Mouse (Mus musculus): ENCODE results near the gene Plekho1. TPM values are rescaled to one million over a fixed set of nuclear protein-coding genes. Genes with fewer than 3 reads are reported as not detected.

Gene Plekho1
- polyA plus RNA-seq, 1 experiment from 2014 or later, result 91.8 TPM

DNA sequence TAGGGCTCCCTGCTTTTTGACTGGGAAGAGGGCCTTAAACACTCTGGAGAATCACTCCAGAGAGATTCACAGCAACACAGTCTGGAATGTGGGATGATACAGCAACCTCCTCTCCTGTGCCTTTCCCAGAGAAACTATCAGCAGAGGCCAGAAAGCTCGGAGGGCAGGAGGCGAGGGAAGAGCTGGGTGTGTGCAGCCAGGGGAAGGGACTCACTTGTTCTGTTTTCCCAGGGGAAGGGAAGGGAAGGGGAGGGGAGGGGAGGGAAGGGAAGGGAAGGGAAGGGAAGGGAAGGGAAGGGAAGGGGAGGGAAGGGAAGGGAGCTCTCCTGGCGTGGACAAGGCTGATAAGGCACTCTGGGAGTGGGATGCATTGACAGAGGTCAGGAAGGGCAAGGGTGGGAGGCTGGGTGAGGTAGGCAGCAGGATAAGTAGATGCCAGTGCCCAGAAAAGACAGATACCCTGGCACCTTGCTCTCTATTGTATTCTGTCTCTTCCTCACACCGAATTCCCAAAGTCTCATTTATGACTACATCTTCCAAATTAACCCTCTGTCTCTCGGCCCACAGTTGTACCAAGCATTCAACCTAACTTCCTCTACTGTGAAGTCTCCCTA is 2.7 kb downstream of the Plekho1 start:
- Histone ChIP-seq H3K27ac (peak overlapping the region; percentile 99; the same call in 1 of the 2 replicates), H3K4me2 (peak overlapping the region; percentile 86), H3K27me3 (no peaks in the 10 kb centered on the region), H3K4me1 (replicated peaks) (peaks cover 45% of the 10 kb centered on the region), H3K36me3 (peaks cover 52% of the 10 kb centered on the region), H3K4me3 (replicated peaks) (peak overlapping the region; percentile 85), H3K9ac (replicated peaks) (peak overlapping the region; percentile 99; the same call in 1 of the 2 replicates), H3K9me3 (no peaks in the 10 kb centered on the region)
- 67% methylated on average over 5 of the region's 5 CpGs for WGBS
- no peak for ATAC-seq (ENCODE audit: insufficient number of reproducible peaks, insufficient read depth, low FRiP score, low TSS enrichment, low read depth)

DNA sequence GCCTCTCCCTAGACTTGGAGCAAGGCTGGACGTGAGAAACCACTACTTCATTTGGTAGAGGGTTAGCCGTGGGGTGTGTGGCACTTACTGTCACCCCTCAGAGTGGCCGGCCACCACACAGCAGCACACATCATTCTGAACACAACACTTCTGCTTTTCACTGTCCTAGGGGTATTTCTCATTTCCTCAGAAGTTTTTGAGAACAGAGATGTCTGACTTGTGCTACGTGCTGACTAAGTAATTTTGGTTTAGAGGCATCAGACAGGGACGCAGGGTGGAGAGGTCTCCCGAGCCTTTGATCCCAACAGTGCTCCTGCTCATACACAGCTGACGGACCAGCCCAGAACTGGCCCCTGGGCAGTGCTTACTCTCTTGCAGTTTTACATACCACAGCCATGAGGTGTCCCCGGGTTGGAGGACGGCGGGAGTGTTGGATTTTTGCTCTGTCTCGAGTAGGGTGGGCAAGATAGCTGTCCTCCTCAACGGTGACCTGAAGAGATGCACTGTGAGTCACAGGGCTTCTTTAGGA is 5.3 kb downstream of the Plekho1 start:
- Histone ChIP-seq H3K27ac (no peak overlapping the region), H3K9ac (replicated peaks) (no peak overlapping the region), H3K4me3 (replicated peaks) (no peak overlapping the region), H3K4me1 (replicated peaks) (peaks cover 46% of the 10 kb centered on the region), H3K36me3 (peaks cover 61% of the 10 kb centered on the region), H3K27me3 (no peaks in the 10 kb centered on the region), H3K9me3 (no peaks in the 10 kb centered on the region), H3K4me2 (no peak overlapping the region)
- ATAC-seq (ENCODE audit: insufficient number of reproducible peaks, insufficient read depth, low FRiP score, low TSS enrichment, low read depth), result no peak
- WGBS, result 85% methylated on average over 12 of the region's 12 CpGs

DNA sequence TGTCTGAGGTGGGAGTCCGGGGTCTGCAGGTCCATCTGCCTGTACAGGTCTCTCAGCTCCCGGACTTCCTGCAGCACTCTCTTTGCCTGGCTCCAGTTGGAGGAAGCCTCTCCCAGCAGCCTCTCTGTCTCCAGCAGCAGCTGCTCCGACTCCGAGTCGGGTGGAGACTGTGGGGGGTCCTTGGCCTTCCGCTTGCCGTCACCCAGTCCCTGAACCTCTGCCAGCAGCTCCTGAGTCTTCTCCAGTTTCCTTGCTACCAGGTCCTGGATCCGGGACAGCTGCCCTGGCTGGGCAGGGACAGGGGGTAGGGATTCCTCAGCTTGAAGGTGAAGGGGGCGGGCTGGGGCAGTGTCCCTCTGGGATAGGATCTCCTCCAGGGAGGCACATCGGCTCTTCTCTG is 6.8 kb downstream of the Plekho1 start:
- H3K9me3 ChIP-seq, result 0 out of 2 replicates have a peak, but pooled peaks cover 3% of the 10 kb centered on the region
- peaks cover 61% of the 10 kb centered on the region for H3K36me3 ChIP-seq
- H3K9ac ChIP-seq (replicated peaks), result no peak overlapping the region
- H3K27ac ChIP-seq, result peak overlapping the region; percentile 50; the same call in 1 of the 2 replicates
- H3K27me3 ChIP-seq, result no peaks in the 10 kb centered on the region
- no peak overlapping the region for H3K4me3 ChIP-seq (replicated peaks)
- no peak for ATAC-seq (ENCODE audit: insufficient number of reproducible peaks, insufficient read depth, low FRiP score, low TSS enrichment, low read depth)
- peaks cover 49% of the 10 kb centered on the region for H3K4me1 ChIP-seq (replicated peaks)
- 65% methylated on average over 10 of the region's 10 CpGs for WGBS
- H3K4me2 ChIP-seq, result no peak overlapping the region

DNA sequence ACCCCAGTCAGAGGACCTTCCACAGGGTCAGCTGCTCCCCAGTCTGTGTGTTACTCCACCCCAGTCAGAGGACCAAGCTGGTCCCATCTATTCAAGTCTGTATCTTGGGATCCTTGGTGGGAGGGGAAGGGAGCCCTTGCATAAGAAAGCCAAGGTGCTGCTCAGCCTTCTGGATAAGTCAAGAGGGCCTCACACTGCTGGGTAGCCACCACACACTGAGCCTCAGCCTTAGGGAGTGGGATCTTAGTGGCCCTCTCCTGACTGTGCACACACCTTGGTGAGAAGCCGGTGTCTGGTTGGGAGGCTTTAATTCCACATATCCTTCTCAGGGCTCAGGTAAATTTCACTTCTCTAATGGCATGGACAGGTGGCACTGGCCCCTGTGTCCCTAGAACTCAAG is 7.7 kb downstream of the Plekho1 start:
- H3K36me3 ChIP-seq, result peaks cover 60% of the 10 kb centered on the region
- H3K4me2 ChIP-seq, result no peak overlapping the region
- no peak overlapping the region for H3K9ac ChIP-seq (replicated peaks)
- peaks cover 41% of the 10 kb centered on the region for H3K4me1 ChIP-seq (replicated peaks)
- H3K4me3 ChIP-seq (replicated peaks), result no peak overlapping the region
- H3K27me3 ChIP-seq, result no peaks in the 10 kb centered on the region
- no peak for ATAC-seq (ENCODE audit: insufficient number of reproducible peaks, insufficient read depth, low FRiP score, low TSS enrichment, low read depth)
- no peak overlapping the region for H3K27ac ChIP-seq
- 100% methylated on average over 1 of the region's 1 CpGs for WGBS
- 0 out of 2 replicates have a peak, but pooled peaks cover 4% of the 10 kb centered on the region for H3K9me3 ChIP-seq

DNA sequence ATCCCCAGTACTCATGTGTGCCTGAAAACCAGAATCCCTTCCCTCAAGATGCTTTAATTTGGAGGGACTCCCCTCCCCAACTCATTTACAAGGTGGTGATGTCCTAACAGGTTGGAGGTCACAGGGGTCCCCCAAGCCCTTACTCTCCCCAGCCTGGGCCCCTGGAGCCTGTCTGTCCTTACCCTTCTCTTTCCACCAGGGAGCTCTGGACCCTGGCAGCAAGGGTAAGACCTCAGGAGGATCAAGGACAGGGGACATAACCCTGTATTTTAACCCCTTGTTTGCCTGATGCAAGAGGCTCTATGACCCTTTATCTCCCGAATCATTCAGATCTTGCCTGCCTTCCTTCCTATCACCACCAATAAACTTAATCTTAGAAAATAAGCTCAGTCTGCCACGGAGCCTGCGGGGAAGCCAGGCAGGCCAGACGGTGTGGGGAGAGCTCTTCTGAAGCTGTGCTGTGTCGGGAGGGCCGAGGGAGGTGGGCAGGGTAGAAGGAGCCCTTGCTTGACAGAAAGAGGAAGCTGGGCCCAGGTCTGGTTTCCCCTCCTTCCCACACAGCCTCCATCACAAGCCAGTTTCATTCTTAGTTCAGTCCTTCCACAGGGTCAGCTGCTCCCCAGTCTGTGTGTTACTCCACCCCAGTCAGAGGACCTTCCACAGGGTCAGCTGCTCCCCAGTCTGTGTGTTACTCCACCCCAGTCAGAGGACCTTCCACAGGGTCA is 8.3 kb downstream of the Plekho1 start:
- peaks cover 54% of the 10 kb centered on the region for H3K36me3 ChIP-seq
- H3K4me1 ChIP-seq (replicated peaks), result peaks cover 35% of the 10 kb centered on the region
- no peak overlapping the region for H3K4me3 ChIP-seq (replicated peaks)
- H3K4me2 ChIP-seq, result no peak overlapping the region
- H3K9ac ChIP-seq (replicated peaks), result no peak overlapping the region
- ATAC-seq (ENCODE audit: insufficient number of reproducible peaks, insufficient read depth, low FRiP score, low TSS enrichment, low read depth), result no peak
- no peak overlapping the region; the same call in 1 of the 2 replicates for H3K27ac ChIP-seq
- 65% methylated on average over 6 of the region's 6 CpGs for WGBS
- 0 out of 2 replicates have a peak, but pooled peaks cover 4% of the 10 kb centered on the region for H3K9me3 ChIP-seq
- no peaks in the 10 kb centered on the region for H3K27me3 ChIP-seq

DNA sequence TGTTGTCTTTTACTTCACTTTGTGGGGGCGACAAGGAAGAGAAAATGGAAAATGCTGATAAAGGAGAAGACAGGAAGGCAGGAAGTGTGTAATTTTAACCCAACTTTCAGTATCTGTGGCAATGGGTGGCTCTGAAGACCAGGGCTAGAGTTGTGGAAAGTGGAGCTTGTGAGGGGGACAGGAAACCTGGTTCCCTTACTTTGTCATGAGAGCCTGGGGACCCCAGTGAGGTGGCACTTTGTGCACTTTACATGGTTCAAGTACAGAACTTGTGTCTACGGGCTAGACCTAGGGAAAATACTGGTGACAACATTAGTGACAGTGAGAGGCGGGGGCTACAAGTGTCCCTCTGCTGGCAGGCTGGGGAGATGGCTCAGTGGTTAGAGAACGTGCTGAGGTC is 8.8 kb downstream of the Plekho1 start:
- peaks cover 48% of the 10 kb centered on the region for H3K36me3 ChIP-seq
- H3K27me3 ChIP-seq, result no peaks in the 10 kb centered on the region
- peaks cover 29% of the 10 kb centered on the region for H3K4me1 ChIP-seq (replicated peaks)
- H3K9ac ChIP-seq (replicated peaks), result no peak overlapping the region
- ATAC-seq (ENCODE audit: insufficient number of reproducible peaks, insufficient read depth, low FRiP score, low TSS enrichment, low read depth), result no peak
- H3K4me2 ChIP-seq, result 0 out of 2 replicates have a peak overlapping the region, but pooled peaks have one; percentile 57
- WGBS, result 79% methylated on average over 4 of the region's 4 CpGs
- H3K27ac ChIP-seq, result peak overlapping the region; percentile 96; the same call in 1 of the 2 replicates
- H3K9me3 ChIP-seq, result 0 out of 2 replicates have a peak, but pooled peaks cover 4% of the 10 kb centered on the region
- H3K4me3 ChIP-seq (replicated peaks), result no peak overlapping the region

DNA sequence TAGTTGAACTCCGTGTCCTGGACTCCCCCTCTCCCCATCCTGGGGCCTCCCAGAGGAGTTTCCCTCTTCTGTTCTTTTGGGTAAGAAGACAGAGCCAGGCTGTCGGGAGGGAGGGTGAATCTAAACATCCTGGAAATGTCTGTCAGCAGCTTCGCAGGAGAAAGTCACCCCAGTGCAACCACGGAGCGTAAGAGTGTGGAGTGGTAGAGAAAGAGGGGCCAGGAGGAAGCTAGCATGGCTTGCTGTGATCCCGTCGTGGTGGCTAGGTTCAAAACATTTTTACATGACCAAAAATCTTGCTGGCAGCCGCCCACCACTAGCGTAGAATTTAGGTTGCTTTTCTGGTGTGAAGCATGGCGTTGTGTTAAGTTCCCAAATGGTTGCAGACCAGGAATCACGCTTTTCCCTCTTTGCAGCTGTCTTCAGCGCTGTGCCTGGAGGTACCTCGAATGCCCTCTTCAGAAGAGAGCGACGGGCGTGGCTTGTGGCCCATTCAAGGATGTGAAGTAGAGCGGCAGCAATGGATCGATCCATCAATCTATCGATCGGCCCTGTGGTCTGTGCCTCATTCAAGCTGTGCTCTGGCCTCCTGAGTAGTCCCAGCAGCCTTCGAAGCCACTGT is 9.7 kb downstream of the Plekho1 start:
- H3K27me3 ChIP-seq, result no peaks in the 10 kb centered on the region
- peak; percentile 16; the same call in 1 of the 2 replicates for ATAC-seq (ENCODE audit: insufficient number of reproducible peaks, insufficient read depth, low FRiP score, low TSS enrichment, low read depth)
- H3K9ac ChIP-seq (replicated peaks), result peak overlapping the region; percentile 52
- peak overlapping the region; percentile 57 for H3K4me2 ChIP-seq
- H3K36me3 ChIP-seq, result peaks cover 40% of the 10 kb centered on the region
- H3K4me1 ChIP-seq (replicated peaks), result peaks cover 29% of the 10 kb centered on the region
- WGBS, result 1% methylated on average over 21 of the region's 21 CpGs
- peak overlapping the region; percentile 96 for H3K27ac ChIP-seq
- H3K9me3 ChIP-seq, result 0 out of 2 replicates have a peak, but pooled peaks cover 4% of the 10 kb centered on the region
- peak overlapping the region; percentile 33 for H3K4me3 ChIP-seq (replicated peaks)

DNA sequence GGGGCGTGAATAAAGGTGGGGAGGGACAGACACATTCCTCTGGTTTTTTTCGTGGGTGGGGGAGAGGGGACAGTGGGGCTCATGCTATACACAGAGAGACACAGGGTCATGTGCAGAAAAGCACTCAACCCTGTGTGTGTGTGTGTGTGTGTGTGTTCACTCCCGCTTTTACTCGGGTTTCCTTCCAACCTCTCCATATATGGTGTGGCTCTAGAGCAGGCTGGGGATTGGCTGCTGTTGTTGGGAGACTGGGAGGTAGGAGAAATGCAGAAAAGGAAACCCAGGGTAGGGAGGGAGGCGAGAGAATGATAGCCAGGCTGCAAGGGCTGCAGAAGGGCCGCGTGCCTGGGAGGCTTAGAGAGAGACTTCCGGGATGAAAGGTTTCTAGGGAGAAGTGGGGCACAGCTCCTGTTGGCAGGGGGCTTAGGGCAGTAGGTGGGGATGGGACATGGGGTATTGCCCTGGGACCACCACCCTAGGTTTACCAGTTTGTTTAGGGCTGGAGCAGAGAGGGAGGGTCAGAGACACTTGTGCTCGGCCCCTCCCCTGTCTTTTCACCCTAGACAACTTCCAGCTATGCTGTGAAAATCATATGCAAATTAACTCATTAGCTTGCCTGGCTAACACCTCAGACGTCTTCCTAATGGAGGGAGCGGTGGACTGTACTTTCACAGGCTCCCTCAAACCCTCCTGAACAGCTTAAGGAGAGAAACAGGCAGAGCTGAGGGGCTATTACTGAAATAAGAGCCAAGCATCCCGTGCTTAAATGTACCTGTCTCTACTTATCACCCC is 10.4 kb downstream of the Plekho1 start:
- H3K4me3 ChIP-seq (replicated peaks), result peak overlapping the region; percentile 33
- 1% methylated on average over 12 of the region's 12 CpGs for WGBS
- ATAC-seq (ENCODE audit: insufficient number of reproducible peaks, insufficient read depth, low FRiP score, low TSS enrichment, low read depth), result peak; percentile 93
- H3K9me3 ChIP-seq, result 0 out of 2 replicates have a peak, but pooled peaks cover 4% of the 10 kb centered on the region
- peak overlapping the region; percentile 57 for H3K4me2 ChIP-seq
- H3K27me3 ChIP-seq, result no peaks in the 10 kb centered on the region
- peak overlapping the region; percentile 96 for H3K27ac ChIP-seq
- peaks cover 29% of the 10 kb centered on the region for H3K4me1 ChIP-seq (replicated peaks)
- peak overlapping the region; percentile 52 for H3K9ac ChIP-seq (replicated peaks)
- H3K36me3 ChIP-seq, result peaks cover 33% of the 10 kb centered on the region

DNA sequence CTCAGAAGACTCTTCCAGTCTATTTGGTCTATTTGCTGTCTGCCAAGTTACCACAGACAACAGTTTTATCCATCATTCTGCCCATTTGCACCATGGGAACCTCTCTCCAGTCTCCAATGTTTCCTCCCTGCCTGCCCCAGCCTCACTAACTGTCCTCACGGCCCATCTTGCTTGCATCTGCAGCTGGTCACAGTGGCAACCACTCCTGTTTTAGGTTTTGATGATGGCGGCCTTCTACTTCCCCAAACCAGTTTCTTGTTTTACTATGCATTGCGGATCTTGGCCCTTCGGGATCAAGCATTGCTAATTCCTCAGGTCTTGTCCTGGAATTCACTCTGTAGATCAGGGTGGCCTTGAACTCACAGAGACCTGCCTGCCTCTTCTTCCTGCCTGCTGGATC is 13.7 kb downstream of the Plekho1 start:
- Histone ChIP-seq H3K4me2 (no peak overlapping the region), H3K27ac (no peak overlapping the region), H3K4me1 (replicated peaks) (peaks cover 23% of the 10 kb centered on the region), H3K9me3 (0 out of 2 replicates have a peak, but pooled peaks cover 4% of the 10 kb centered on the region), H3K36me3 (peaks cover 2% of the 10 kb centered on the region; the same call in 1 of the 2 replicates), H3K4me3 (replicated peaks) (no peak overlapping the region), H3K27me3 (no peaks in the 10 kb centered on the region), H3K9ac (replicated peaks) (no peak overlapping the region)
- 88% methylated on average over 4 of the region's 4 CpGs for WGBS
- ATAC-seq (ENCODE audit: insufficient number of reproducible peaks, insufficient read depth, low FRiP score, low TSS enrichment, low read depth), result no peak

DNA sequence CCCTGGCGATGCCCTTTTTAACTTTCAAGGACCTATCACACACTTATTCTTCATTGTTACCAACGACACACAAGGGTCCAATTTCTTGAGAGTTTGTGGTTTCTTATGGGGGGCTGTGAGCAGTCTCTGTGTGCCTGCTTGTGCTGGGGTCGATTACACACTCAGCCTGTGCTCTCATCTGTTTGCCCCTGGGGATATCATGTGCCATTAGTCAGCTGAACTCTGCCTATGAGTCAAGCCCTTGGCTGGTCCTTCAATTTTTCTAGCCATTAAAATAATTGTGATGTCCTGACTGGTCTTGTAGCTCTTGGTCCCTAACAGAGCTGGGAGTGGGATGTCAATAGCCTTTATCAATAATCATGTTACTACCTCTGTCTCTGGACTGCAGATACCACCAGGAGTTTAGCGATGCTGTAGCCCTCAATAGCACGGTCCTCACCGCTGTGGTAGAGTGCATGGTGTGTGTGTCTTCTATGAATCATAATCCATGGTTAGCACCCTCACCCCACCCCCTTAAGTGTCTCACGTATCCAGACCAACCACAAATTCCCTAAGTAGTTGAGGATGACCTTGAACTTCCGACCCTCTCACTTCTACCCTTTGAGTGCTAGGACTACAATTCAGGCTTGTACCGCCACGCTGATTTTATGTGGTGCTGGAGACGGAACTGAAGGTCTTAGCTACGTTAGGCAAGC is 15.4 kb downstream of the Plekho1 start:
- no peak overlapping the region for H3K9ac ChIP-seq (replicated peaks)
- no peak overlapping the region for H3K4me3 ChIP-seq (replicated peaks)
- H3K4me2 ChIP-seq, result no peak overlapping the region
- peaks cover 9% of the 10 kb centered on the region for H3K4me1 ChIP-seq (replicated peaks)
- H3K9me3 ChIP-seq, result 0 out of 2 replicates have a peak, but pooled peaks cover 4% of the 10 kb centered on the region
- no peaks in the 10 kb centered on the region for H3K27me3 ChIP-seq
- no peak overlapping the region for H3K27ac ChIP-seq
- H3K36me3 ChIP-seq, result no peaks in the 10 kb centered on the region
- ATAC-seq (ENCODE audit: insufficient number of reproducible peaks, insufficient read depth, low FRiP score, low TSS enrichment, low read depth), result no peak
- WGBS, result 82% methylated on average over 12 of the region's 12 CpGs

All from limb, embryonic 12.5 days (tissue).